Mouse (Mus musculus): ENCODE data around the gene Hrnr. TPM values are rescaled to one million over a fixed set of nuclear protein-coding genes. Genes with fewer than 3 reads are reported as not detected.

Gene Hrnr
- not detected in 2 replicates for polyA plus RNA-seq (2012; rRNA removed)

GRCm38 (mm10) chr3:93319449-93319848 is at the start of gene Hrnr:
TSS of gene Hrnr (plus strand) at chr3:93319749.

GRCm38 (mm10) chr3:93273223-93273622 is 46.3 kb upstream of the Hrnr start, which contains the start of gene Flg:
TSS of gene Flg (plus strand) at chr3:93273523.

Other genes with a start within 250 kb of the Hrnr start
- not detected in 2 replicates for gene Crnn, start 175.0 kb upstream of the Hrnr start, polyA plus RNA-seq (2012; rRNA removed)
- gene Flg2, start 122.5 kb upstream of the Hrnr start, polyA plus RNA-seq (2012; rRNA removed): not detected in 2 replicates
- gene Flg, start 46.2 kb upstream of the Hrnr start, polyA plus RNA-seq (2012; rRNA removed): not detected in 2 replicates
- 0.01 TPM in 2 replicates for gene Rptn, start 74.0 kb downstream of the Hrnr start, polyA plus RNA-seq (2012; rRNA removed)
- 0.03 and 0.05 TPM in 2 replicates for gene Tchh, start 122.6 kb downstream of the Hrnr start, polyA plus RNA-seq (2012; rRNA removed)
- gene Tchhl1, start 149.0 kb downstream of the Hrnr start, polyA plus RNA-seq (2012; rRNA removed): not detected in 2 replicates
- gene S100a11, start 200.7 kb downstream of the Hrnr start, polyA plus RNA-seq (2012; rRNA removed): 49.4 and 54.8 TPM in 2 replicates
- 29.6 and 30.1 TPM in 2 replicates for gene S100a10, start 235.3 kb downstream of the Hrnr start, polyA plus RNA-seq (2012; rRNA removed)

All from liver, embryonic 14 days (tissue).